Mouse (Mus musculus) adrenal gland (tissue): Measurements from ENCODE around the gene Gli2.

Experiments used
- intact Hi-C: fragments of 180-260 bp; cut with DNase I; formaldehyde crosslinking; loops from one replicate; pipeline ENCODE4 v1.15.1; 2025
- long read RNA-seq, 2 experiments: library from polyadenylated mRNA; unstranded; transcript quantifications; one replicate each; pipeline ENCODE4 v2.0.0; 2020; ENCODE audit warnings: borderline replicate concordance in 1 of 2; ENCODE audit not compliant: insufficient replicate concordance in 1 of 2

Gli2 gene
- long read RNA-seq, experiment 1: 0 reads
- long read RNA-seq, experiment 2: 0 reads

GRCm38 (mm10) chr1:119053402-119053841, at the start of gene Gli2:
Gene Gli2 (minus strand): TSS chr1:119053619.
- intact Hi-C loops: no loop called here

GRCm38 (mm10) chr1:119097921-119098521, 44.6 kb upstream of the Gli2 start:
- intact Hi-C loops: loop anchor here (10.0 kb wide), 1 partner anchor 147 kb away; no protein-coding TSS in a partner anchor

GRCm38 (mm10) chr1:119093739-119094138, 40.3 kb upstream of the Gli2 start:
- intact Hi-C loops: loop anchor here (2.0 to 10.0 kb wide), 2 partner anchors 151 to 329 kb away; partner anchors contain the start of gene Inhbb

- intact Hi-C loops: loop anchor here (10.0 kb wide), 1 partner anchor 155 kb away; no protein-coding TSS in a partner anchor
These were observed 36.6 kb upstream of the Gli2 start for GRCm38 (mm10) chr1:119089887-119090620.

GRCm38 (mm10) chr1:119087539-119087938, 34.1 kb upstream of the Gli2 start:
- intact Hi-C loops: loop anchor here (2.0 kb wide), 1 partner anchor 337 kb away; no protein-coding TSS in a partner anchor

- intact Hi-C loops: loop anchor here (2.0 kb wide), 1 partner anchor 339 kb away; no protein-coding TSS in a partner anchor
These were observed 32.4 kb upstream of the Gli2 start for GRCm38 (mm10) chr1:119085771-119086170.

GRCm38 (mm10) chr1:119083468-119083921, 30.1 kb upstream of the Gli2 start:
- intact Hi-C loops: loop anchor here (1.0 to 2.0 kb wide), 2 partner anchors 311 to 315 kb away; no protein-coding TSS in a partner anchor

- intact Hi-C loops: loop anchor here (2.0 kb wide), 1 partner anchor 314 kb away; no protein-coding TSS in a partner anchor
These were observed 29.0 kb upstream of the Gli2 start for GRCm38 (mm10) chr1:119082231-119082991.

GRCm38 (mm10) chr1:119077933-119078332, 24.5 kb upstream of the Gli2 start:
- intact Hi-C loops: no loop called here

- intact Hi-C loops: no loop called here
These were observed 22.9 kb upstream of the Gli2 start for GRCm38 (mm10) chr1:119076333-119076732.

- intact Hi-C loops: no loop called here
These were observed 22.5 kb upstream of the Gli2 start for GRCm38 (mm10) chr1:119075916-119076315.

- intact Hi-C loops: no loop called here
These were observed 22.1 kb upstream of the Gli2 start for GRCm38 (mm10) chr1:119075500-119075899.

GRCm38 (mm10) chr1:119074910-119075309, 21.5 kb upstream of the Gli2 start:
- intact Hi-C loops: loop anchor here (5.0 kb wide), 1 partner anchor 228 kb away; no protein-coding TSS in a partner anchor

- intact Hi-C loops: loop anchor here (5.0 kb wide), 1 partner anchor 227 kb away; no protein-coding TSS in a partner anchor
These were observed 20.5 kb upstream of the Gli2 start for GRCm38 (mm10) chr1:119073876-119074275.

- intact Hi-C loops: no loop called here
These were observed 11.7 kb upstream of the Gli2 start for GRCm38 (mm10) chr1:119064892-119065671.

GRCm38 (mm10) chr1:119056491-119056890, 3.1 kb upstream of the Gli2 start:
- intact Hi-C loops: no loop called here

GRCm38 (mm10) chr1:119055801-119056200, 2.4 kb upstream of the Gli2 start:
- intact Hi-C loops: no loop called here

- intact Hi-C loops: no loop called here
These were observed 1.0 kb upstream of the Gli2 start for GRCm38 (mm10) chr1:119054468-119054867.

- intact Hi-C loops: no loop called here
These were observed 494 bp upstream of the Gli2 start for GRCm38 (mm10) chr1:119053872-119054354.

GRCm38 (mm10) chr1:119052631-119053177, 715 bp downstream of the Gli2 start:
- intact Hi-C loops: no loop called here
